Mouse (Mus musculus) CD8-positive naive resting alpha-beta T cell, adult 2 months (primary cell): Measurements from ENCODE around the gene Gm21969.

Source experiments
- DNase-seq, 2 experiments: peaks; one replicate each; pipeline ENCODE4 v3.0.0; 2022; ENCODE audit warnings: low read depth in 2 of 2, low spot score in 2 of 2

Gm21969 gene

DNA sequence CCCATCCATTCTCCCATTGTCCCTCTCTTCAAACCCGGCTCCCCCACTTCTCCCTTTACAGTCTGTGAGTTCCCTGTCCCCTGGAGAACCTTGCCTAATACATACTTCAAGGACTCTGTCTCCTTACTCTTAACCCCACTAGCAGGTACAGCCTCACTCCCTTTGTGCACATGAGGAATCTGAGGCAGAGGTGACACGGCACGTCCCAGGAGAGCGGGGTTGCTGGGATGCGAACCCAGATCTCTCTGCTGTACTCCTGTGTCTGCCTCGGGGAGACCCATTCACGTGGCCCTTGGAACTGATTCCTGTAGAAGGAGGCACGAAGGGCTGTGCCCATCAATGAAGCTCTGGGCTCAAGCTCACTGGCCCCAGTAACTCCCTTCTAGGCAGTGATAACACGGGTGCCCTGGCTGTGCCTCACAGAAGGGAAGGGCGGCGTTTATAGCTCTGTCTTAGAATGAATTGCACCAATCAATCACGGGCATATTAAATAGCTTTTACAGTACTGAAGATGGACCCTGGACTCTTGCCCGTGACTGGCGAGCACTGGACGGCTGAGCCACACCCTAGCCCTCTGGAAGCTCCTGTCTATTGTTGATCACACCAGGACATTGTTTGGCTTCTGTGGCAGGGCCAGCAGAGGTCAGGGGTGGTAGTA, 47.2 kb downstream of the Gm21969 start:
- no peak for DNase-seq

DNA sequence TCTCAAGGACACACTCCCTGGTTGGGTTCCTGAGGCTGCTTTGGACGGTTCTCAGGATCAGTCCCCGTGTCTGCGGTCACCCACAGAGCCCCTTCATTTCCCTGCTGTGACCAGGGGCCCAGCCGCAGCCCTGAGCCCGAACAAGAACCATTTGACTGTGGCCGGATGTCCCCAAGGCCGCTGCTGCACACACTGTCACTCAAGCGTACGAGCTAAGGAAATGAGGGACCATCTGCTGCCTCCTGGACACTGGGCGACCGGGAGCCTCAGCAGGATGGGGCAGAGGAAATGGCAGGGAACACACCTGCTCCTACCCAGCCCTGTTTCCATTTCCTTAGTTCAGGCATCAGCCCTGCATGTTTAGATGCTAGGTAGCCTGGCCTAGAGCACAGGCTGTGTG, 47.9 kb downstream of the Gm21969 start:
- no peak for DNase-seq

DNA sequence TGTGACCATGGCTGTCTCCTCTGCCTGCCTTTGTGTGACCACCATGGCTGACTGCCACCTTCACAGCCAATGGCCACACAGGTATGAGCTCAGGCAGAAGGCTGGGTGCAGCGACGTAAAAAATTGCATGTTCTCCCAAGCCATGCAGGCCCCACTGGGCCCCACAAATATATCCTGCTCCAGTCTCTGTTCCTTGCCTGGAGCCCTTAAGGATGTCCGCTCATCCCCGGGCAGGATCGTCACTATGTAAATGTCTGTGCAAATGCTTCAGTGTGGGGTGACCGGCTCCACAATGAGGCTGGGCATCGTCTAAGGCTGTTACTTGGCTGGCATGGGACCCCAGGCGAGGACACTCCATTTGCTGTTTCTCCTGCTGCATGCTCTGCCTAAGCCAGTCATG, 50.3 kb downstream of the Gm21969 start, which contains the start of gene Tas1r2:
Gene Tas1r2, plus strand, starts transcription at position 301 of the 400 bp plus-strand sequence.
- DNase-seq = no peak

GRCm38 (mm10) chr4:139661897-139662296, 58.9 kb downstream of the Gm21969 start:
- no peak for DNase-seq

DNA sequence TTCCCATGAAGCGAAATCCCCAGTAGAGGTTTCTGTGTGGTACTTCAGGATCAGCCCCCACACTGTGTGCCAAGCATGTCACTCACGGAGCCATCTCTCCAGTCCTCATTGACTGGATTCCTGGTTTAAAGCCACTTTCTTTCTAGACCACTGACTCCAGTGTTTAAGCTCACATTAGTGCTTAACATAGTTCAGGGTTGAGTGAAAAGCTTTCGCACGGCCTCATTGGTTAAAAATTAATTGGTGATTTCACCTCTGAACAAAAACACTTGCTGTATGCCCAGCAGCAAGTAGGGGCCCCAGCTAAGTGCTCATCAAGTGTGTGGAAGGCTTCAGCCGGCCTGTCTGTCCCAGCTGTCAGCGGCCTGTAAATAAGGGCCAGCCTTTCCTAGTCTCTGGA, 64.6 kb downstream of the Gm21969 start:
- DNase-seq = no peak

DNA sequence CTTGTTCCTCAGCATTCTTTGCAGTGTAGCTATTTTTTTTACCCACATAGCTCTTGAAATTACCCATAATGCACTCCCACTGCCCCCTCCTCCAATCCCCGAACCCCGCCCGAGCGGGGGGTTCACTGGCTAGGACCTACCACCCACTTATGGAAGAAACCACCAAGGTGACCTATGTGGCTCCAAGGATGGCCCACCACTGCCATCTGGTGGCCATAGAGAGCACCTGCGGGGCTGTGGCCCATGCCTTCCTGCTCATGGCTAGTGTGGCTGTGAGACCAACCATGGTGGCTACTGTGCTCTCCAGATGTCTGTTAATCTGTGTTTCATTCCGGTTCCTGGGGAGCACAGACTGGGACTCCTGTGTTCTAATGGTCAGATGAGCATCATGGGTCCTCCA, 66.9 kb downstream of the Gm21969 start:
- peak; percentile 23 to 38 for DNase-seq

GRCm38 (mm10) chr4:139675696-139676095, 72.7 kb downstream of the Gm21969 start:
- DNase-seq = no peak

GRCm38 (mm10) chr4:139683728-139684638, 81.0 kb downstream of the Gm21969 start:
- no peak for DNase-seq

DNA sequence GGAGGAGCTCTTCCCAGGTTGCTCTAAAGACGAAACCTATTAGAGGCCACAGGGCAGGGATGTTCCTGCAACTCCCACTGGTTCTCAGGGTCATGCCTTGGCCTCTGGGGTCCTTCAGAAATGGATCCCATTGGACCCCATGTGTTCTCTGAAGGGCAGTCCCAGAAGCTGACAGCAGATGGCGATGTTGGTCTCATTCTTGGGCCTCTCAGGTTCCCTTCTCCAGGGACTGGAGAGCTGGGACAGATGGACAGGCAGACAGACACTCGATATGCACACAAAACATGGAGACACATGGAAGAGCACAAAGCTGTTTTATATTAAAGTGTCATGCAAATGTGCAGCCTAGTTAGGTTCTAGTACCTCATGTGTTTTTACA, 81.6 kb downstream of the Gm21969 start:
- peak; percentile 9 to 15 for DNase-seq

DNA sequence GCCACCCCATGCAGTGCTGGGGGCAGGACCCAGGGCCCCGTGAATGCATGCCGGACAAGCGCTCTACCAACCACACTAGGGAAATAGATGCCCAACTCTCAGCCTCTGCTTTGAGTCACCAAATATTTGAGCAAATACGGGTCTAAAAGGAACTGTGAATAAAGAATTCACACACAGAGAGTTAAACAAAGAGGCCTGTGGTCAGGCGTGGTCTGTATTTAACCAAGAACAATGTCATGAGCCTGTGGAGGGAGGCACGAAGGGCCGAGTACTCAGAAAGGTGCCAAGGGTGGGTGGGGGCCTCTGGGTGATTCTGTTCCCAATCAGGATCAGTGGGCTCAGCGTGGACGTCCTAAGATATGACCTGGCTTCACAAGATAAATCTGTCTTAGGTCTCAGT, 85.1 kb downstream of the Gm21969 start:
- no peak for DNase-seq

GRCm38 (mm10) chr4:139689627-139690269, 86.8 kb downstream of the Gm21969 start:
- no peak for DNase-seq

DNA sequence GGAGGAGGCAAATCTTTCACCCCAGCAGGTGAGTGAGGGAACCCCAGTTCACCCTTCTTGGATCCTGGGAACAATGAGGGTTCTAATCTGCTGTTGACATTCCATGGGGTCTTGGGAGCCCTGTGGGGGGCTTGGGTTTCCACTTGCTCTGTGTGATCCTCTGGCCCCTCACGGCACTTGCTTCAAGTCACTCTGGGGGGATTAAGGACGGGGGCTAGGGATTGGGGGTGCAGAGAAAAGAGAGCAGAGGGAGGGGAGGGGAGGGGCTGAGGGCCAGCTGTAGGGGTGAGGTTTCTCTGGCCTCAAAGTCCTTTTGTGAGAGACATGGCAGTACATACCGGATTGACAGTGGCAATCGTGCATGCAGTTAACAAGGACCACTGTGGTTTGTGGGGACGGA, 90.3 kb downstream of the Gm21969 start:
- DNase-seq = no peak

DNA sequence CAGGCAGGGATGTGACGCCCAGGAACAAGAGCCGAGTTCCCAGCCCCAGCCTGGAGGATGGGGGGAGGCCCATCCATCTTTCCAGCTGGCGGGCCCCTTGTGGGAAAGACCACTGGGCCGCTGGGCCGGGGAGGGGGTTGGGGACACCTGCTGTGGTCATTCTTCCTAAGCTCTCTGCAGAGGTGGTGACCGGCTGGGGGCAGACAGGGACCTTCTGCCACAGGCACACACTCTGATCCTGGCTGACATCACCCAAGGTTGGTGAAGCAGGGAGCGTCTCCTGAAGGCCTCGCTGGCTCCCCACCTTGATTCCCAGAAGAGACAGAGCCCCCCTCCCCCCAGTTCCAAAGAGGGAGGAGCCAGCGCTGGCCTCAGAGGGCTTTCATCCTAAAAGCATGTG, 94.8 kb downstream of the Gm21969 start:
- DNase-seq = no peak

DNA sequence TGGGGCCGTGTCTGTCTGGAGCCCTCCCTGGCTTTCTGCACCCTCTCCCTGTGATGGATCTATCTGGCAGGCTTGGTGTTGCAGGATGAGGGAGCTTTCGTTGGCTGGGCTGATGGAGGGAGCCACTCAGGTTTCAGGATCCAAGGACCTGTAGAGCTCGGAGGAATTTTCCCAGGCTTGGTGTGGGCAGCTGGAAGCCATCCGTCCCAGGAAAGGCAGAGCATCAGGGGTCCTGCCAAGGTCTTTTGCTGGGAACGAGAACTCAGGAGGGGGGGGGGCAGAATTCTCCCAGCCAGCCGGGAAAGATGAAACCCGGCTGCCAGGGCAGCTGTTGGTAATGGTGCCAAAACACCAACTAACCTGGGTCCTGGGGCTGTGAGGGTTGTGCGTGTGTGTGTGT, 95.6 kb downstream of the Gm21969 start:
- DNase-seq = no peak

- no peak for DNase-seq
These were observed 99.9 kb downstream of the Gm21969 start for GRCm38 (mm10) chr4:139702914-139703313.

DNA sequence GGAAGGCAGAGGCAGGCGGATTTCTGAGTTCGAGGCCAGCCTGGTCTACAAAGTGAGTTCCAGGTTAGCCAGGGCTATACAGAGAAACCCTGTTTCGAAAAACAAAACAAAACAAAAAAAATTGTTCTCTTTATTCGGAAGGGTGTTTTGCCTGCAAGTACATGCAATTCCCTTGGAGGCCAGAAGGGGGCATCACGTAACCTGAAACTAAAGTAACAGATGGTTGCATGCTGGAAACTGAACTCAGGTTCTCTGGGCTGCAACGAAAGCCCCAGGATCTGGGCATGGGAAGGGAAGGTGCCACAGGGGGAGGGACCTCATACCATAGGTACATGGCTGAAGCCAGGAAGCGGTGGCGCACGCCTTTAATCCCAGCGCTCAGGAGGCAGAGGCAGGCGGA, 100.5 kb downstream of the Gm21969 start:
- DNase-seq = peak in 1 of 2 experiments; percentile 4

DNA sequence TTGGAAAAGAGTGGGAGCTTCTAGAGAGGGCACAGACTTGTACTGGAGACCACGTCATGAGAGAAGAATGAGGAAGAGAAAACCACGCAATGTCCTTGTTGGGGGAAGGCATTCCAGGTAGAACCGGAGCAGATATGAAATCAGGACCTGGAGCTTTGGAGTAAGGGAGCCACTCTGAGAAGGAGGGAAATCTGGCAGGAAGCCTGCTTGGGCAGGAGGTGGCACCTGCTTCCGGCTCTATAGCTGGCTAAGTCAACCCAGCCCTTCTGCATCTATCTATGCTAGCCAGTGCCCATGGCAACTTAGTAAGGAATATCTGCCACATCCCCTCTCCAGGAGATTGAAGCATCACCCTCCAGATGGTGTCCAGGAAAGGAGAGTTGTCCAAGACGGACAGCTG, 103.0 kb downstream of the Gm21969 start:
- DNase-seq = no peak

DNA sequence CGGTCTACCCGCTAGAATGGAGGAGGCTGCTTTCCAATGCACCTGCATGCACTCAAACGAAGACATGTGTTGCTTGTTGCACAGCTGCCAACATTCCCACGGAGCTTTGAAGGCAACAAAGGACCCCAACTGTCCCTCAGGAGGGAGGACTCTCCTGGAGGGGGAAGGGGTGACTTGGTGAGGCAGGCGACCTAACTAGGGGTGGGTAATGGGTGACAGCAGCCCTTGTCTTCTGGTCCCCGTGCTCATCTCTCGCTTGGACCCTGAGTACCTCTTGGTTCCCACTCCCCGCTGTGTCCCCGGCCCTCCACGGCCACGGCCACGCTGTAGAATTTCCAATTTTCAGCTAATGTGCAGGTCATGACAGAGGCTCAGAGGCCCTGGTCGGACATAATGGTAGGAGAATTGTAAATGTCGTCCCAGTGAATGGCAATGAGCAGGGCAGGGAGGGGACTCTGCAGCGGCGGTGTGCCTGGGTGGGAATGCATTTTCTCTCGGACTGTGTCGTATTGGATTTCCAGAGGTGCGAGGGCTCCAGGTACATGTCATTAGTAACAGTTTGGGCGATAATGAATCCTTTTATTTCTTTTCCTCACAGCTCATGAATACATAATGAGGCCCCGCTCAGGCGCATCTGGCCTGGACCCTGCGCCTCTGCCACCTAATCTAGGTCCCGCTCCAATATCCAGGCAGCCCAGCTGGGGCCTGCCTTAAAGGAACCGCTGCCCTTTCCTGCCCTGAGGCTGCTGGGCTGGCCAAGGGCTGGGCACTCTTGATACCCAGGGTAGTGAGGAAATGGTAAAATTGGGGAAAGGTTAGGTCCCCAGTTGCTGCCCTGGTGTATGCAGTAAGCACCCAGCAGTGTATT, 107.7 kb downstream of the Gm21969 start:
- DNase-seq = no peak
